Mouse (Mus musculus) olfactory bulb, adult 2 months (tissue): ENCODE results near the gene Taar8c.

Source experiments
- CTCF ChIP-seq: fragments of 200-500 bp; IDR thresholded peaks from 2 replicates; pipeline ENCODE4 v1.5.1; 2012; ENCODE audit warnings: low read depth, mild to moderate bottlenecking, low read length, moderate library complexity; ENCODE audit not compliant: insufficient read depth
- POLR2A ChIP-seq: fragments of 200-500 bp; IDR thresholded peaks from 2 replicates; pipeline ENCODE4 v1.6.1; 2012; ENCODE audit warnings: mild to moderate bottlenecking, low read depth, low read length, moderate library complexity; ENCODE audit not compliant: insufficient read depth

GRCm38 (mm10) chr10:24134071-24134645 lies 32.4 kb upstream of the Taar8c start:
- TF ChIP-seq POLR2A (no peak), CTCF (no peak)
